25 mouse cellular contexts compared by ENCODE assay signal in the genomic region with DNA sequence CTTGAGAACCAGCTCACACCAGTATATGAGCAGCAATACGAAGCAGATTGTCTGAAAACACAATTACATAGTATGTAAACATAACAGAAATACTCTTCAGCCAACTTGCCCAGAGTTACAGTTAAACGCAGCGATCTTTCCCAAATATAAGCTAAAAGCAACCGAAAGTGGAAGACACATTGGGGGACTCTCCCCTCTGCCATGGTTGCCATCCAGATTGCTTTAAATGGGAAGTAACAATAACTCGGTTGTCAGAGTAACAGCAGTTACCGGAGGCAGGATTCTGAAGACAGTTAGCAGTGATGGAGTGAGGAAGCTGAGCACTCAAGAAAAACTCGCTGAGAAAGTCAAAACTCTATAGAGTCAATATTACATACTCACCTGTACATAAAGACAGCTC.
DNase-seq lines count a peak whose midpoint lies in the region; ATAC-seq and TF ChIP-seq lines count a peak whose summit lies in the region.
"Had no signal": no experiment of that assay in that cellular context is flagged by ENCODE, and none has a peak within 500 bp of the region (broad histone marks: within the 10 kb centered on the region; RNA-seq: fewer than 3 reads in every experiment).

No protein-coding gene starts in this region.

- ATAC-seq in forebrain, postnatal 0 days: peak; percentile 42
- ATAC-seq in forebrain, embryonic 15.5 days (replicated peaks): no peak
- ATAC-seq in hematopoietic stem cell, adult 5-6 weeks (replicated peaks in 1 of 2; ENCODE audit: insufficient read depth in 1 of 2, low FRiP score in 2 of 2, low TSS enrichment in 1 of 2, low read depth in 1 of 2, poor library complexity in 2 of 2, severe bottlenecking in 2 of 2): peak; percentile 43 to 44; a peak in 1 of 4 replicates
- ATAC-seq in megakaryocyte progenitor cell, adult 5-6 weeks (replicated peaks; ENCODE audit: poor library complexity): 0 out of 2 replicates have a peak, but pooled peaks have one; percentile 23
- no peak for ATAC-seq in kidney, embryonic 14.5 days (ENCODE audit: low FRiP score, low TSS enrichment)
- ATAC-seq: CD4-positive, CD25-positive, alpha-beta regulatory T cell, adult 4 months; forebrain, embryonic 14.5 days had no signal

- no peak for TF ChIP-seq EP300 in CH12.LX (IDR thresholded peaks at IDR 0.05; ENCODE audit: low read length)

- no peak; the same call in 1 of the 2 replicates for TF ChIP-seq RAD21 in CH12.LX (IDR thresholded peaks at IDR 0.05; ENCODE audit: low read depth, low read length)

- DNase-seq in forebrain, postnatal 0 days: no peak
- no peak for DNase-seq in CH12.LX (ENCODE audit: extremely low read depth)
- no peak for DNase-seq in cerebellum, adult 18-20 months
- DNase-seq in layer of hippocampus, postnatal 10 days (ENCODE audit: low spot score in 2 of 2): no peak
- DNase-seq: adrenal gland, adult 2 months; adrenal gland, postnatal 10 days; adrenal gland, postnatal 25 days; B cell, adult 2 months; cerebellum, adult 11 months; cerebellum, adult 2 months; cerebellum, adult 9-10 months; cerebellum, postnatal 10 days; cerebellum, postnatal 25 days; embryo, embryonic 11 days had no signal

- H3K36me3 ChIP-seq in forebrain, postnatal 0 days (ENCODE audit: insufficient read depth): no peaks in the 10 kb centered on the region
- no peaks in the 10 kb centered on the region for H3K36me3 ChIP-seq in forebrain, embryonic 15.5 days
- no peaks in the 10 kb centered on the region for H3K36me3 ChIP-seq in CH12.LX (replicated peaks in 1 of 2; ENCODE audit: control insufficient read depth in 1 of 2, insufficient read depth in 1 of 2, low read length in 1 of 2)
- H3K36me3 ChIP-seq in kidney, embryonic 14.5 days (ENCODE audit: control insufficient read depth, insufficient read depth, low read length): no peaks in the 10 kb centered on the region
- H3K36me3 ChIP-seq: embryonic facial prominence, embryonic 13.5 days; embryonic facial prominence, embryonic 15.5 days; forebrain, embryonic 10.5 days; forebrain, embryonic 12.5 days had no signal

- H3K9ac ChIP-seq in forebrain, postnatal 0 days: no peak overlapping the region
- H3K9ac ChIP-seq in forebrain, embryonic 15.5 days (replicated peaks): no peak overlapping the region
- 0 out of 2 replicates have a peak overlapping the region, but pooled peaks have one; percentile 9 for H3K9ac ChIP-seq in CH12.LX (ENCODE audit: insufficient read depth, low read depth)
- H3K9ac ChIP-seq in kidney, embryonic 14.5 days (ENCODE audit: low read depth, low read length): no peak overlapping the region
- H3K9ac ChIP-seq: embryonic facial prominence, embryonic 13.5 days; embryonic facial prominence, embryonic 15.5 days; forebrain, embryonic 12.5 days had no signal

- H3K4me1 ChIP-seq in forebrain, postnatal 0 days (ENCODE audit: insufficient read depth): no peaks in the 10 kb centered on the region
- peaks cover 21% of the 10 kb centered on the region for H3K4me1 ChIP-seq in forebrain, embryonic 15.5 days
- H3K4me1 ChIP-seq in CH12.LX (ENCODE audit: control insufficient read depth in 1 of 2, insufficient read depth in 2 of 2): peaks cover 28 to 86% of the 10 kb centered on the region in 2 experiments
- 0 out of 2 replicates have a peak, but pooled peaks cover 14% of the 10 kb centered on the region for H3K4me1 ChIP-seq in kidney, embryonic 14.5 days (ENCODE audit: control insufficient read depth, insufficient read depth, low read length)
- H3K4me1 ChIP-seq: embryonic facial prominence, embryonic 15.5 days had no signal

- no peak for TF ChIP-seq POLR2A in CH12.LX (IDR thresholded peaks at IDR 0.05; ENCODE audit: low read depth, low read length)

- in situ Hi-C loops in CH12.LX (cut with MboI; ENCODE audit: low pct_ligation_motif_present, low pct_unique_long_range_greater_than_20kb, low sequenced_read_pairs): loop anchor here (5.0 kb wide), 2 partner anchors 83 to 247 kb away; no protein-coding TSS in a partner anchor

- H3K4me2 ChIP-seq in forebrain, postnatal 0 days (ENCODE audit: low read depth): no peak overlapping the region
- no peak overlapping the region for H3K4me2 ChIP-seq in forebrain, embryonic 15.5 days (replicated peaks)
- H3K4me2 ChIP-seq in CH12.LX (ENCODE audit: insufficient read depth, low read depth, poor library complexity, severe bottlenecking): peak overlapping the region; percentile 85
- H3K4me2 ChIP-seq in kidney, embryonic 14.5 days (replicated peaks; ENCODE audit: low read depth, low read length): no peak overlapping the region
- H3K4me2 ChIP-seq: embryonic facial prominence, embryonic 13.5 days; embryonic facial prominence, embryonic 15.5 days; forebrain, embryonic 12.5 days had no signal

- dilution Hi-C loops in CH12.LX (cut with MboI; ENCODE audit: extremely low pct_ligation_motif_present, extremely low pct_unique_long_range_greater_than_20kb, low sequenced_read_pairs): no loop called here

- TF ChIP-seq CTCF in forebrain, postnatal 0 days (IDR thresholded peaks at IDR 0.05; ENCODE audit: low read depth): no peak
- no peak for TF ChIP-seq CTCF in CH12.LX (conservative IDR thresholded peaks at IDR 0.05 in 1 of 2, IDR thresholded peaks at IDR 0.05 in 1 of 2; ENCODE audit: low read depth in 2 of 2, low read length in 2 of 2)

- H3K27me3 ChIP-seq in forebrain, postnatal 0 days (ENCODE audit: insufficient read depth, low read length): no peaks in the 10 kb centered on the region
- H3K27me3 ChIP-seq in forebrain, embryonic 15.5 days: no peaks in the 10 kb centered on the region
- no peaks in the 10 kb centered on the region for H3K27me3 ChIP-seq in CH12.LX (replicated peaks)
- H3K27me3 ChIP-seq in kidney, embryonic 14.5 days (ENCODE audit: control insufficient read depth, insufficient read depth, low read length): no peaks in the 10 kb centered on the region
- H3K27me3 ChIP-seq: embryonic facial prominence, embryonic 15.5 days; forebrain, embryonic 12.5 days had no signal

- no peaks in the 10 kb centered on the region for H3K79me2 ChIP-seq in CH12.LX (replicated peaks; ENCODE audit: control insufficient read depth, extremely low read depth, insufficient read depth, poor library complexity, severe bottlenecking)

- no peaks in the 10 kb centered on the region for H3K9me3 ChIP-seq in forebrain, postnatal 0 days (ENCODE audit: low read length)
- H3K9me3 ChIP-seq in forebrain, embryonic 15.5 days: no peaks in the 10 kb centered on the region
- H3K9me3 ChIP-seq in CH12.LX (replicated peaks; ENCODE audit: low read length): no peaks in the 10 kb centered on the region
- no peaks in the 10 kb centered on the region for H3K9me3 ChIP-seq in kidney, embryonic 14.5 days (ENCODE audit: control insufficient read depth, low read length)
- H3K9me3 ChIP-seq: embryonic facial prominence, embryonic 13.5 days; embryonic facial prominence, embryonic 15.5 days; forebrain, embryonic 10.5 days; forebrain, embryonic 12.5 days had no signal

- H3K27ac ChIP-seq in forebrain, postnatal 0 days (ENCODE audit: low read depth, low read length): no peak overlapping the region
- H3K27ac ChIP-seq in forebrain, embryonic 15.5 days (replicated peaks): no peak overlapping the region
- peak overlapping the region; percentile 8; the same call in 1 of the 2 replicates for H3K27ac ChIP-seq in CH12.LX (ENCODE audit: insufficient read depth, low read depth)
- H3K27ac ChIP-seq in kidney, embryonic 14.5 days (ENCODE audit: low read depth, low read length): no peak overlapping the region
- H3K27ac ChIP-seq: embryonic facial prominence, embryonic 13.5 days; embryonic facial prominence, embryonic 15.5 days; forebrain, embryonic 10.5 days; forebrain, embryonic 12.5 days had no signal

- 68% methylated on average over 7 of the region's 7 CpGs for WGBS in forebrain, postnatal 0 days
- 88% methylated on average over 7 of the region's 7 CpGs for WGBS in forebrain, embryonic 15.5 days
- WGBS in kidney, embryonic 14.5 days: 90% methylated on average over 7 of the region's 7 CpGs

- no peak overlapping the region for H3K4me3 ChIP-seq in forebrain, postnatal 0 days (ENCODE audit: low read depth, low read length)
- H3K4me3 ChIP-seq in forebrain, embryonic 15.5 days: no peak overlapping the region
- H3K4me3 ChIP-seq in CH12.LX (replicated peaks in 1 of 3; ENCODE audit: low read depth in 2 of 3, low read length in 2 of 3, poor library complexity in 1 of 3): no peak overlapping the region
- no peak overlapping the region for H3K4me3 ChIP-seq in kidney, embryonic 14.5 days (ENCODE audit: low read length)
- H3K4me3 ChIP-seq: embryonic facial prominence, embryonic 13.5 days; embryonic facial prominence, embryonic 15.5 days; erythroblast, embryonic 14.5 days; forebrain, embryonic 10.5 days; forebrain, embryonic 12.5 days had no signal

TF ChIP-seq in CH12.LX, 34 proteins besides CTCF, POLR2A, EP300 and RAD21:
- TF ChIP-seq MEF2A (IDR thresholded peaks at IDR 0.05; ENCODE audit: borderline replicate concordance, low read depth, low read length): peak; percentile 21; the same call in 1 of the 2 replicates
- TF ChIP-seq ZKSCAN1 (IDR thresholded peaks at IDR 0.05; ENCODE audit: borderline replicate concordance, low read depth, low read length): no peak
- TF ChIP-seq RCOR1 (conservative IDR thresholded peaks at IDR 0.05; ENCODE audit: low read depth, low read length): 0 out of 2 replicates have a peak, but pooled peaks have one; percentile 35
- TF ChIP-seq ETS1 (conservative IDR thresholded peaks at IDR 0.05; ENCODE audit: low read depth, low read length): peak; percentile 57
- TF ChIP-seq BHLHE40 (IDR thresholded peaks at IDR 0.05; ENCODE audit: low read depth, low read length): 0 out of 2 replicates have a peak, but pooled peaks have one; percentile 28
- TF ChIP-seq TCF12 (IDR thresholded peaks at IDR 0.05; ENCODE audit: low read depth, low read length): 0 out of 2 replicates have a peak, but pooled peaks have one; percentile 10
- TF ChIP-seq JUN (IDR thresholded peaks at IDR 0.05; ENCODE audit: insufficient read depth, low read depth, low read length): no peak
- peak; percentile 66 for TF ChIP-seq IRF4 (IDR thresholded peaks at IDR 0.05; ENCODE audit: low read depth, low read length)
TF ChIP-seq in CH12.LX: peak in this region for 6.

Comparison
In these comparisons a context has a peak if more than half of its experiments do, and no peak if none do; other contexts are left out.
1. ATAC-seq: peak in forebrain, postnatal 0 days (single experiment), hematopoietic stem cell, adult 5-6 weeks (2 of 2) and megakaryocyte progenitor cell, adult 5-6 weeks (single experiment); none in forebrain, embryonic 15.5 days (single experiment) and kidney, embryonic 14.5 days (single experiment).